Comparison of ENCODE assay signal across 19 mouse cellular contexts in genomic region chr15:94246669-94247068, GRCm38 (mm10).
DNase-seq lines count a peak whose midpoint lies in the region; ATAC-seq and TF ChIP-seq lines count a peak whose summit lies in the region.
"Had no signal": no experiment of that assay in that cellular context is flagged by ENCODE, and none has a peak within 500 bp of the region (broad histone marks: within the 10 kb centered on the region; RNA-seq: fewer than 3 reads in every experiment).

No protein-coding gene starts in this region.

- no peaks in the 10 kb centered on the region for H3K9me3 ChIP-seq in intestine, embryonic 14.5 days (ENCODE audit: control insufficient read depth, low read length)
- no peaks in the 10 kb centered on the region for H3K9me3 ChIP-seq in intestine, embryonic 15.5 days
- H3K9me3 ChIP-seq in kidney, postnatal 0 days (replicated peaks; ENCODE audit: low read length): no peaks in the 10 kb centered on the region
- H3K9me3 ChIP-seq: forebrain, embryonic 13.5 days; liver, embryonic 15.5 days; midbrain, embryonic 12.5 days had no signal

- peak overlapping the region; percentile 14; the same call in 1 of the 2 replicates for H3K27ac ChIP-seq in intestine, embryonic 14.5 days (ENCODE audit: low read depth)
- H3K27ac ChIP-seq in intestine, embryonic 15.5 days: no peak overlapping the region
- 0 out of 2 replicates have a peak overlapping the region, but pooled peaks have one; percentile 75 for H3K27ac ChIP-seq in kidney, postnatal 0 days
- H3K27ac ChIP-seq in embryonic fibroblast, embryonic 13.5 days (ENCODE audit: insufficient read depth, low read length): peak overlapping the region; percentile 54
- H3K27ac ChIP-seq: forebrain, embryonic 13.5 days; layer of hippocampus, adult 2 months; liver, embryonic 15.5 days; midbrain, embryonic 12.5 days had no signal

- peak; percentile 32 to 35 for DNase-seq in heart, adult 18-20 months
- no peak for DNase-seq in heart, postnatal 4 days
- DNase-seq in intestine, embryonic 14.5 days (ENCODE audit: low spot score): no peak
- peak; percentile 95 for DNase-seq in kidney, postnatal 0 days (ENCODE audit: low spot score)
- no peak for DNase-seq in kidney, adult 18-20 months
- DNase-seq: adrenal gland, adult 8-10 months; cerebellum, adult 8-10 months; layer of hippocampus, postnatal 36 days; retina, postnatal 1 day; thymus, postnatal 25 days had no signal

- WGBS in intestine, embryonic 14.5 days: 58% methylated on average over 5 of the region's 5 CpGs
- 51% methylated on average over 5 of the region's 5 CpGs for WGBS in intestine, embryonic 15.5 days
- 40% methylated on average over 5 of the region's 5 CpGs for WGBS in kidney, postnatal 0 days

- H3K27me3 ChIP-seq in intestine, embryonic 14.5 days (replicated peaks; ENCODE audit: control insufficient read depth, insufficient read depth, low read length): no peaks in the 10 kb centered on the region
- H3K27me3 ChIP-seq in intestine, embryonic 15.5 days (replicated peaks): no peaks in the 10 kb centered on the region
- no peaks in the 10 kb centered on the region for H3K27me3 ChIP-seq in kidney, postnatal 0 days (ENCODE audit: insufficient read depth, low read length)
- H3K27me3 ChIP-seq: forebrain, embryonic 13.5 days; liver, embryonic 15.5 days; midbrain, embryonic 12.5 days; Patski had no signal

- ATAC-seq in intestine, embryonic 14.5 days (replicated peaks; ENCODE audit: low FRiP score, low TSS enrichment, low read depth): no peak
- no peak for ATAC-seq in intestine, embryonic 15.5 days
- ATAC-seq in kidney, postnatal 0 days (replicated peaks; ENCODE audit: low FRiP score, low read depth): no peak; the same call in 1 of the 2 replicates
- ATAC-seq: CD4-positive, CD25-positive, alpha-beta regulatory T cell, adult 4 months; forebrain, embryonic 13.5 days; Patski had no signal

- H3K4me3 ChIP-seq in intestine, embryonic 14.5 days (ENCODE audit: low read depth, low read length): no peak overlapping the region
- no peak overlapping the region for H3K4me3 ChIP-seq in intestine, embryonic 15.5 days (replicated peaks)
- no peak overlapping the region for H3K4me3 ChIP-seq in kidney, postnatal 0 days (replicated peaks; ENCODE audit: low read depth, low read length)
- H3K4me3 ChIP-seq in embryonic fibroblast, embryonic 13.5 days (ENCODE audit: insufficient read depth, low read length): no peak overlapping the region
- H3K4me3 ChIP-seq: erythroblast, embryonic 14.5 days; forebrain, embryonic 13.5 days; layer of hippocampus, adult 2 months; liver, embryonic 15.5 days; midbrain, embryonic 12.5 days had no signal

- no peaks in the 10 kb centered on the region for H3K36me3 ChIP-seq in intestine, embryonic 14.5 days (ENCODE audit: control insufficient read depth, insufficient read depth, low read length)
- H3K36me3 ChIP-seq in intestine, embryonic 15.5 days: no peaks in the 10 kb centered on the region
- H3K36me3 ChIP-seq in kidney, postnatal 0 days (ENCODE audit: insufficient read depth, low read length): no peaks in the 10 kb centered on the region
- H3K36me3 ChIP-seq: liver, embryonic 15.5 days; midbrain, embryonic 12.5 days had no signal

- no peak overlapping the region for H3K4me2 ChIP-seq in intestine, embryonic 14.5 days (ENCODE audit: low read length)
- H3K4me2 ChIP-seq in intestine, embryonic 15.5 days (replicated peaks): no peak overlapping the region
- H3K4me2 ChIP-seq in kidney, postnatal 0 days (ENCODE audit: low read length): no peak overlapping the region
- H3K4me2 ChIP-seq: forebrain, embryonic 13.5 days; liver, embryonic 15.5 days; midbrain, embryonic 12.5 days had no signal

- TF ChIP-seq CTCF in kidney, postnatal 0 days (IDR thresholded peaks at IDR 0.05; ENCODE audit: low read depth): no peak
- no peak for TF ChIP-seq CTCF in embryonic fibroblast, embryonic 13.5 days (IDR thresholded peaks at IDR 0.05; ENCODE audit: borderline replicate concordance, insufficient read depth, low read length)

- H3K9ac ChIP-seq in intestine, embryonic 14.5 days (ENCODE audit: low read length): no peak overlapping the region
- H3K9ac ChIP-seq in intestine, embryonic 15.5 days: no peak overlapping the region
- H3K9ac ChIP-seq in kidney, postnatal 0 days (ENCODE audit: low read depth, low read length): no peak overlapping the region
- H3K9ac ChIP-seq: forebrain, embryonic 13.5 days; liver, embryonic 15.5 days; midbrain, embryonic 12.5 days had no signal

- TF ChIP-seq POLR2A in embryonic fibroblast, embryonic 13.5 days (IDR thresholded peaks at IDR 0.05; ENCODE audit: low read depth, low read length): no peak

- H3K4me1 ChIP-seq in intestine, embryonic 14.5 days (replicated peaks; ENCODE audit: control insufficient read depth, insufficient read depth, low read length): peaks cover 13% of the 10 kb centered on the region
- H3K4me1 ChIP-seq in intestine, embryonic 15.5 days (replicated peaks): peaks cover 8% of the 10 kb centered on the region; the same call in 1 of the 2 replicates
- no peaks in the 10 kb centered on the region for H3K4me1 ChIP-seq in kidney, postnatal 0 days (replicated peaks; ENCODE audit: insufficient read depth, low read length)
- H3K4me1 ChIP-seq in embryonic fibroblast, embryonic 13.5 days (ENCODE audit: control insufficient read depth, insufficient read depth, low read length): no peaks in the 10 kb centered on the region
- H3K4me1 ChIP-seq: forebrain, embryonic 13.5 days; liver, embryonic 15.5 days; midbrain, embryonic 12.5 days had no signal

Comparison
In these comparisons a context has a peak if more than half of its experiments do, and no peak if none do; other contexts are left out.
1. DNase-seq: peak in heart, adult 18-20 months (2 of 2) and kidney, postnatal 0 days (single experiment); none in heart, postnatal 4 days (single experiment), intestine, embryonic 14.5 days (single experiment) and kidney, adult 18-20 months (single experiment).